Mouse (Mus musculus) megakaryocyte progenitor cell, adult 5-6 weeks (primary cell): ENCODE data around the gene Mef2a. TPM values are rescaled to one million over a fixed set of nuclear protein-coding genes. Genes with fewer than 3 reads are reported as not detected.

Source experiments
- ATAC-seq: replicated peaks from 2 replicates; pipeline ENCODE4 v1.8.0; 2016; ENCODE audit warnings: mild to moderate bottlenecking, moderate TSS enrichment, inconsistent platforms; ENCODE audit not compliant: poor library complexity
- total RNA-seq, 2 experiments: library from RNA; stranded (forward) in 1 of 2; stranded (reverse) in 1 of 2; fragments of 157-497, 149-512 nt in 1 of 2; fragments of 200-1000 nt in 1 of 2; gene quantifications; 2 replicates each; pipeline versions ENCODE4 v1.2.3 to v1.2.4; 2015 to 2017

Gene Mef2a
- total RNA-seq, 2 experiments from 2014 or later: 15.0 to 36.4 TPM

DNA sequence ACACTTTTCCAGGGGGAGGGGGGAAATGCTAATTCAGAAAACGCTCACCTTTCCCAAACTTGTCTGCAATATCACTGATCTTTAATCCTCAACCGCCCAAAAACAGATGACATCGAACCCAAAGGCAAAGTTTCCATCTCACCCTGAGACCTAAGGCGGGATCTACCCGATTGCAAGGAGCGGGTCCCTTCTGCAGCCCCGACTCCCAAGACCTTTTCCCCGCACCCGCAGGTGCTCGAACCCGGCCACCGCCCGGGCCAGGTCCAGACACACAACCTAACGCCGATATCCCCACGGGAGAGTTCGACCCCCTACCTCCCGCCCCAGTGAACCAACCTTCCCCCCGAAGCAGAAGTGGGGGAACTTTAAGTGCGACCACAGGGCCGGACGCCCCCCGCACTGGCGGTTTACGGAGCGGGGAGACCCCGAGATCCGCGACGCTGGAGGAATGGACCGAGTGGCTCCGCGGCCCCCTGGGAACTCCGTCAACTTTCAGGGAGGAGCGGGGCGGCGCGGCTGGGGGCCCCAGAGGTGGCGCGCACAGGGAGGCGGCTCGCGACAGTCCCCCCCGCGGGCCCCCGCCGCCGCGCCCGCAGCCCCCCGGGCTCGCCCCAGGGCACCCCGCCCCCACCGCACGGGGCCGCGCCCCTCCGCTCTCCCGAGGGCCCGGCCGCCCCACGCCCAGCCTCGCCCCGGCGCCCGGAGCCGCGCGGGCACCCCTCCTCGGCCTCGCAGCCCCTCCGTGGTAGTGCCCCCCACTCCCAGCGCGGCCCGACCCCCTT lies 576 bp downstream of the Mef2a start:
- ATAC-seq: no peak

GRCm38 (mm10) chr7:67371351-67371890 lies 1.2 kb downstream of the Mef2a start:
- no peak for ATAC-seq

GRCm38 (mm10) chr7:67369645-67370044 lies 3.0 kb downstream of the Mef2a start:
- ATAC-seq: no peak

GRCm38 (mm10) chr7:67368394-67368793 lies 4.3 kb downstream of the Mef2a start:
- ATAC-seq: no peak

- ATAC-seq: no peak
Observed at GRCm38 (mm10) chr7:67360588-67360987, 12.1 kb downstream of the Mef2a start.

GRCm38 (mm10) chr7:67359863-67360262 lies 12.8 kb downstream of the Mef2a start:
- ATAC-seq: no peak

DNA sequence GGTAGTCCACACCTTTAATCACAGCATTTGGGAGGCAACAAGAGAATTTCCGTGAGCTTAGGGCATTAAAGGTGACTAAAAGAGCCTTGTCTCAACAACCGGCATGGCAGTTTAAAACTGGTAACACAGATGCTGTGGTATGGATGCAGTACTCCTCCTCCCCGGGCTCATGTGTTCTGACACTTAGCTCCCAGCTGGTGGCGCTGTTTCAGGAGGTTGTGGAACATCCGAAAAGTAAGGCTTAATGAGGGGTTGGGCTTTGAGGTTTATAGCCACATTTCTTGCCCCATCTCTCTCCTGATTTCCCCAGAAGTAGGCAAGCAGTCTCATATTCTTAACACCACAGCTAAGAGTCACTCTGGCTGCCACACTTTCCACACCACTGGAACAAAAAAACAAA lies 16.8 kb downstream of the Mef2a start:
- peak; percentile 58 for ATAC-seq

DNA sequence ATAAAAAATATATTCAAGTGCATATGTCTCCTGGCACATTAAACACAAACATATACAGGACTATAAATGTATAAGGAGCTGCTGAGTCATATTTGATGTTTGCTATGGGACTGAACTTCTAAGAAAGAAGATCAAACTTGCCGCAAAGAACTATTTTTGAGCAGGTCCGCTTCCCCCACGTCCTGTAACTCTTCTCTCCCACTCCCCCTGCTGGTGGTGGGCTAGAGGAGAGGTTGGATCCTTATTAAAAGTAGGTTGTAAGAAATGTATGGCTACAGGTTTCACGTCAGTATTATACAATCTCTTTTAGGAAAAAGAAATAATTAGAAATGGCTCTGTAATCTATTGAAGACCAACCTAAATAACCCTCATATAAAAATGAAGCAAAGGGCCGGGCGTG lies 19.0 kb downstream of the Mef2a start:
- peak; percentile 80 for ATAC-seq

- no peak for ATAC-seq
Observed at GRCm38 (mm10) chr7:67352989-67353388, 19.7 kb downstream of the Mef2a start.

GRCm38 (mm10) chr7:67344443-67344842 lies 28.2 kb downstream of the Mef2a start:
- ATAC-seq: no peak

GRCm38 (mm10) chr7:67342067-67342625 lies 30.5 kb downstream of the Mef2a start:
- peak; percentile 46; the same call in 1 of the 2 replicates for ATAC-seq

DNA sequence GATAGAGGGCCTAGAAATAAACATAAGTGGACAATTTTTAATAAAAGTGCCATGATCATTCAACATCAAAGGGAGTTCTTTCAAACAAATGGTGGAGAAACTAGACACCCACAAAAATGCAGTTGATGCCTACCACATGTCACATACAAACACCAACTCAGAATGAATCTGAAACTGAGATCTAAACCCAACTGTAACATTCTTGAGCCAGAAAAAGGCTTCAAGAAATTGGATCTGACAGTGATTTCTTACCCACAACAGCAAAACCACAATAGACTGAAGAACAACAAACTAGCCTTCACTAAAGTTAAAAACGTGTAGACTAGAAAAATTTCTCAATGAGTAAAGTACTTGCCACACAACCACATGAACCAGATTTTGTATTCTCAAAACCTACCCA lies 52.3 kb downstream of the Mef2a start:
- no peak for ATAC-seq

DNA sequence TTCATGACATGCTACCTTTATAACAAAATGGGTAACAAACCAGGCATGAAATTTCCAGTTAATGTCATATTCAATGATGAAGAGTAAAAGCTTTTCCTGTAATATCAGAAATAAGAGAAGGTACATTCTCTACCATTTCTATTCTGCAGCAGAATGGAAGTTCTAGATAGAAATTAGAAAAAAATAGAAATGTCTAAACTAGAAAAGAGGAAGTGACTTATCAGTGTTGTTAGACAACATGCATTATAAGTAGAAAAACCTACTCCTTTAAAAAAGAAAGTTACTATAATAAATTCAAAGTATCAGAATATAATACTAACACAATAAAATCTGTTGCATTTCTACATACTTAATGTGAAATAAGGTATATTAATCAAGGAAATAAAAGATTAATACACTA lies 54.0 kb downstream of the Mef2a start:
- ATAC-seq: no peak

DNA sequence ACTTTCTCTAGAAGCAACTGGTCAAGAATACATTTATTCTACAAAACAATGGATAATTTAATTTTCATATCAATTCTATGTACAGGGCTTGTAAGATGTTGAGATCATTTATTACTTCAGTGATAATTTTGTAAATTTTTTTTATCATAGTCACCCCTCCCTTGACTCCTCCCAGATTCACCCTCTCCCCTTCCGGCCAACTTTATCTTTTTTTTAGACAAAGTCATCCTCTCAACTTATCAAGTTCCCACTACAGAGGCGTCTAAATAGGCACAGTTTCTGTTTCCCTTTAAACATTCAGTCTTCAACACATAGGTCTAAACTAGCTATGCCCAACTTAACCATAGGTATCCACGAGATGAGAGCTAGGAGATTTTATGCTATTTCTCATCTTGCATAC lies 59.5 kb downstream of the Mef2a start:
- no peak; the same call in 1 of the 2 replicates for ATAC-seq

DNA sequence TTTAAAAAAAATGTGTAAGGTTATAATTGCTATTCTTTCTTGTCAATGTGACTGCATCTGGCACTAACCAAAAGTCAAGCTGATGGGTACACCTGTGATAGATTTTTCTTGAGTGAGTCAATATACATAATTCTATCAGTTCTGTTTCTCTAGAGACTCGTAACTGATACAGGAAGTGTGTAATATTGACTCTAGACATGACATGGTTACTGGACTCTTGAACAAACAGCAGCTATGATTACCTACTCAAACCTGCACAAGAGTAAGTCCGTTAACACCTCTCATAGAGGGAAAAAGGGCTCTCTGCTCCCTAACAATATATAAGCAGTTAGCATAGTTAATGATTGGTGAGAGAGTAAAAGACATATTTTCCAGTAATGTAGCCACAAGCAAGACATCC lies 62.5 kb downstream of the Mef2a start:
- no peak for ATAC-seq

DNA sequence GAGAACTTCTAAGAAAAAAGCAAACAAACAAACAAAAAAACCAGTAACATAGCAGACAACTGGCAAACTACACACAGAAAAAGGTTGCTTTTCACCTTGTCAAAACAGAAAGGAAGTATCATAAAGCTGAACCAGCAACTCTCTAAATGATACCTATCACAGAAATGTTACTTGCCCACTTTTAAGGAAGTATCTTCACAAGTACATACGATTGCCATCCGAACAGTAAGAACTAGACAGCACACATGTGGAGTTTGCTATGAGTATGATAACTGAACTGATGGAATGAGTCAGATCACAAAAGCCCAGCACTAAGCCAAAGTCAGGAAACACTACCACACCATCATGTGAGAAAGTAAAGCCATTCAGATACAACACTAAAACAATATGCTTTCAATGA lies 64.6 kb downstream of the Mef2a start:
- peak; percentile 31; the same call in 1 of the 2 replicates for ATAC-seq

GRCm38 (mm10) chr7:67307078-67307477 lies 65.6 kb downstream of the Mef2a start:
- no peak for ATAC-seq

GRCm38 (mm10) chr7:67304937-67305336 lies 67.7 kb downstream of the Mef2a start:
- ATAC-seq: no peak

GRCm38 (mm10) chr7:67296419-67296818 lies 76.2 kb downstream of the Mef2a start:
- no peak for ATAC-seq

DNA sequence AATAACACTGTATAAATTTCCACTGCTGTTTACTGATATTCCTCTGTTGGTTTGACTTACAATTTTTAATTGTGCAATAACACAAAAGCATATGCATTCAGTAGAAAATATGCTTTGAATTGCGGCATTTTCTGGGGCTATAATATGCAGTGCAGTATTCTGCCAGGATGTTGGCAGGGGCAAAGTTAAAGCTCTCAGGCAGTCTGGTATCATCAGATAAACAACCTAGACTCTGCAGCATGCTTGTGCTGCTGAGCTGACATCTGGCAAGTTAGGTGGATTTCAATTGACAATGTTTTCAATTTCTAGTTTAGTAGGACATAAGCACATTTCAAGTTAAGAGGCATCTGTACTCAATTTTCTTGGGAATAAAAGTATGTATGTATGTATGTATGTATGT lies 81.3 kb downstream of the Mef2a start:
- peak; percentile 78 for ATAC-seq

- no peak for ATAC-seq
Observed at GRCm38 (mm10) chr7:67287456-67287855, 85.2 kb downstream of the Mef2a start.

- ATAC-seq: no peak
Observed at GRCm38 (mm10) chr7:67283581-67283980, 89.1 kb downstream of the Mef2a start.
